Mouse (Mus musculus): ENCODE results near the gene Ube2dnl1. TPM values are rescaled to one million over a fixed set of nuclear protein-coding genes. Genes with fewer than 3 reads are reported as not detected.

Ube2dnl1 gene
- polyA plus RNA-seq (2015; fragmentation: Nextera tagmentation; extraction: Ambion mirVana), result not detected in 2 replicates

DNA sequence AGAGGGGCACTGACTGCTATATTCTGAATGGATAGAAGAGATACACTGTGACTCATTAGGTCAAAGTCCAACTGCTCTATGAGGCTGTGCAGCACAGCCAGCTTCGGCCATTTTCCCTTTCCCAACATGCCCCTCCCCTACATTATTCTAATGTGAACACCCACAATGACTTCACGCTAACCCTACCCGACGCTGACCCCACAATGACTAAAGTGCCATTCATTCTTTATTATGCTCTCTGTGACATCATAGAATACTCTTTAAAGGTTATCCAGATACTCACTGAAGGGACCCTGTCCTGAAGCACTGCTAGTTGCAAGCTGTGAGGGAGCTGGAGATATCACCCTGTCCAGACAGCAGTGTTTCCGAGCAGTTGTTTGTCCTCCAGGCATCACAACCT is at the start of gene Ube2dnl1:
Ube2dnl1 (plus strand) TSS at position 301 of the 400 bp plus-strand sequence.
- H3K36me3 ChIP-seq (ENCODE audit: insufficient read depth, low read length), result no peaks in the 10 kb centered on the region
- no peak within 1 kb of the TSS for H3K4me3 ChIP-seq (replicated peaks; ENCODE audit: low read depth, low read length)
- no peaks in the 10 kb centered on the region for H3K9me3 ChIP-seq (replicated peaks; ENCODE audit: low read length)
- DNase-seq (ENCODE audit: low spot score), result no peak
- no peak within 1 kb of the TSS for H3K4me2 ChIP-seq (ENCODE audit: low read length)
- no peak within 1 kb of the TSS for H3K27ac ChIP-seq
- no peaks in the 10 kb centered on the region for H3K27me3 ChIP-seq (ENCODE audit: insufficient read depth, low read length)
- H3K4me1 ChIP-seq (replicated peaks; ENCODE audit: insufficient read depth, low read length), result no peaks in the 10 kb centered on the region
- H3K9ac ChIP-seq (ENCODE audit: low read depth, low read length), result no peak within 1 kb of the TSS
- WGBS, result 86% methylated on average over 5 of the region's 5 CpGs
- TF ChIP-seq CTCF (IDR thresholded peaks at IDR 0.05; ENCODE audit: low read depth), result no peak
- ATAC-seq (replicated peaks; ENCODE audit: low FRiP score, low read depth), result no peak

DNA sequence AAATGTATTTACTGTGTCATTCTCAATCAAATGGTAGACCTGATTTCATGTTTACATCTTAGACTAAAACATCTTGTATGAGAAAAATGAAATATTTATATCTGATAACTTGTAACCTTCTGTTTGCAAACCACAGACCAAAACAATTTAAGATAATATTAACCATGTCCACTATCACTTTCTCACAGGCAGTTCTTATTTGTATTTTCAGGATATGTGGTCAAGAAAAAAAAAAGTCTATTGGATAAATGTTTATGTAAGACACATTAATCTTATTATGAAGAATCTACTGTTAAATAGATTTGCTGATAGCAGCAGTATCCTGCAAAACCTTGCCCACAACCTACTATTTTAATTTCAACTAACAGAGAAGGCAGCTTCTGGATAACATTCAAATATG is 9.3 kb upstream of the Ube2dnl1 start:
- ATAC-seq (replicated peaks; ENCODE audit: low FRiP score, low read depth) (no peak), DNase-seq (ENCODE audit: low spot score) (no peak)
- H3K4me2 ChIP-seq (ENCODE audit: low read length), result no peak overlapping the region
- H3K27me3 ChIP-seq (ENCODE audit: insufficient read depth, low read length), result no peaks in the 10 kb centered on the region
- TF ChIP-seq CTCF (IDR thresholded peaks at IDR 0.05; ENCODE audit: low read depth), result no peak
- H3K36me3 ChIP-seq (ENCODE audit: insufficient read depth, low read length), result no peaks in the 10 kb centered on the region
- H3K9ac ChIP-seq (ENCODE audit: low read depth, low read length), result no peak overlapping the region
- no peaks in the 10 kb centered on the region for H3K9me3 ChIP-seq (replicated peaks; ENCODE audit: low read length)
- no peaks in the 10 kb centered on the region for H3K4me1 ChIP-seq (replicated peaks; ENCODE audit: insufficient read depth, low read length)
- H3K27ac ChIP-seq, result no peak overlapping the region
- H3K4me3 ChIP-seq (replicated peaks; ENCODE audit: low read depth, low read length), result no peak overlapping the region

DNA sequence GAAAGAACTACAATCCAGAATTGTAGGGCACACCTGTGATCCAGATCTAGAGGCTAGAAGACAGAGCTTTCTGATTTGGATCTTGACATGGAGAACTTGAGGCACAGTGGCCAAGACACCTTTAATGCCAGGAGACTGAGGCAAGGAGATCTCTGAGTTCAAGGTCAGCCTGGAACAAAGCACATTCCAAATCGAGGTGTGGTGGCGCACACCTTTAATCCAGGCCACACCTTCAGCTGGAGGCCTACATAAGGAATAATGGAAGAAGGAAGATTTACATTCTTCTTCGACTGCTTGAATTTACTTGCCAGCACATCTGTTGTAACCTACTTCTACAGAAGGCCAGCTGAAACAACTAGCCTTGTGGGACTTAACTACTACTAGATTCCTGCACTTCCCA is 7.3 kb upstream of the Ube2dnl1 start:
- Histone ChIP-seq H3K36me3 (ENCODE audit: insufficient read depth, low read length) (no peaks in the 10 kb centered on the region), H3K27ac (no peak overlapping the region), H3K4me3 (replicated peaks; ENCODE audit: low read depth, low read length) (no peak overlapping the region), H3K27me3 (ENCODE audit: insufficient read depth, low read length) (no peaks in the 10 kb centered on the region), H3K4me2 (ENCODE audit: low read length) (no peak overlapping the region), H3K9me3 (replicated peaks; ENCODE audit: low read length) (no peaks in the 10 kb centered on the region), H3K4me1 (replicated peaks; ENCODE audit: insufficient read depth, low read length) (no peaks in the 10 kb centered on the region), H3K9ac (ENCODE audit: low read depth, low read length) (no peak overlapping the region)
- 87% methylated on average over 3 of the region's 3 CpGs for WGBS
- DNase-seq (ENCODE audit: low spot score) (no peak), ATAC-seq (replicated peaks; ENCODE audit: low FRiP score, low read depth) (no peak)
- TF ChIP-seq CTCF (IDR thresholded peaks at IDR 0.05; ENCODE audit: low read depth), result no peak

DNA sequence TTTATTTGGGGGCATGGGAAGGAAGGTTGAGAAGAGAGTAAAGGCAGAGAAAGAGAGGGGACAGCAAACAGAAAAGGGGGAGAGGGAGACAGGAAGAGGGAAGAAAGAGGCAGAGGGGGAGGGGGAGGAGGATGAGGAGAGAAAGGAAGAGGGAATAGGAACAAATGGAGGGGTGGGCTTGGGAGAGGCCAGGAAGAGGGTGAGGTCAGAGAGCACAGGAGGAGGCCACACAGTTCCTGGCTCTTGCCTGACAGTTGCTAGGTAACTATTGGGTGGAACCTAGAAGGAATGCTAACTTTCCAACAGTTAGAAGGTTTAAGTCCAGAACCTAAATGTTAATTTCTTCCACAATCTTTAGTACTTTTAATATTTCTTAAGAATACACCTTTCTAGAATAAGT is 1.4 kb upstream of the Ube2dnl1 start:
- Histone ChIP-seq H3K4me2 (ENCODE audit: low read length) (no peak overlapping the region), H3K4me1 (replicated peaks; ENCODE audit: insufficient read depth, low read length) (no peaks in the 10 kb centered on the region), H3K27ac (no peak overlapping the region), H3K9me3 (replicated peaks; ENCODE audit: low read length) (no peaks in the 10 kb centered on the region), H3K9ac (ENCODE audit: low read depth, low read length) (no peak overlapping the region), H3K4me3 (replicated peaks; ENCODE audit: low read depth, low read length) (no peak overlapping the region), H3K36me3 (ENCODE audit: insufficient read depth, low read length) (no peaks in the 10 kb centered on the region), H3K27me3 (ENCODE audit: insufficient read depth, low read length) (no peaks in the 10 kb centered on the region)
- ATAC-seq (replicated peaks; ENCODE audit: low FRiP score, low read depth) (no peak), DNase-seq (ENCODE audit: low spot score) (no peak)
- TF ChIP-seq CTCF (IDR thresholded peaks at IDR 0.05; ENCODE audit: low read depth), result no peak

DNA sequence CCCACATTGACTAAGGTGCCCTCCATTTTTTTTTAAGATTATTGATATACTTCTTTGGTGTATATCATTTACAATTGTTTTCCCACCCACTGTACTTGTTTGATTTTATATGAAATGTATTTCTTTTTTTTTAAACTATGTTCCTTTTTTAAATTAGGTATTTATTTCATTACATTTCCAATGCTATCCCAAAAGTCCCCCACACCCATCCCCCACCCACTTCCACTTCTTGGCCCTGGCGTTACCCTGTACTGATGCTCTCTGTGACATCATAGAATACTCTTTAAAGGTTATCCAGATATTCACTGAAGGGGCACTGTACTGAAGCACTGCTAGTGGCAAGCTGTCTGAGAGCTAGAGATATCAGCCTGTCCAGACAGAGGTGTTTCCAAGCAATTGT is 2.5 kb downstream of the Ube2dnl1 start, which contains the start of gene Ube2dnl2:
Ube2dnl2 (plus strand) TSS at position 301 of the 400 bp plus-strand sequence.
- H3K9me3 ChIP-seq (replicated peaks; ENCODE audit: low read length), result no peaks in the 10 kb centered on the region
- no peak within 1 kb of the TSS for H3K9ac ChIP-seq (ENCODE audit: low read depth, low read length)
- no peak for TF ChIP-seq CTCF (IDR thresholded peaks at IDR 0.05; ENCODE audit: low read depth)
- no peak for ATAC-seq (replicated peaks; ENCODE audit: low FRiP score, low read depth)
- no peak within 1 kb of the TSS for H3K4me2 ChIP-seq (ENCODE audit: low read length)
- no peak within 1 kb of the TSS for H3K27ac ChIP-seq
- DNase-seq (ENCODE audit: low spot score), result no peak
- no peaks in the 10 kb centered on the region for H3K36me3 ChIP-seq (ENCODE audit: insufficient read depth, low read length)
- no peaks in the 10 kb centered on the region for H3K4me1 ChIP-seq (replicated peaks; ENCODE audit: insufficient read depth, low read length)
- no peak within 1 kb of the TSS for H3K4me3 ChIP-seq (replicated peaks; ENCODE audit: low read depth, low read length)
- 86% methylated on average over 1 of the region's 1 CpGs for WGBS
- no peaks in the 10 kb centered on the region for H3K27me3 ChIP-seq (ENCODE audit: insufficient read depth, low read length)

DNA sequence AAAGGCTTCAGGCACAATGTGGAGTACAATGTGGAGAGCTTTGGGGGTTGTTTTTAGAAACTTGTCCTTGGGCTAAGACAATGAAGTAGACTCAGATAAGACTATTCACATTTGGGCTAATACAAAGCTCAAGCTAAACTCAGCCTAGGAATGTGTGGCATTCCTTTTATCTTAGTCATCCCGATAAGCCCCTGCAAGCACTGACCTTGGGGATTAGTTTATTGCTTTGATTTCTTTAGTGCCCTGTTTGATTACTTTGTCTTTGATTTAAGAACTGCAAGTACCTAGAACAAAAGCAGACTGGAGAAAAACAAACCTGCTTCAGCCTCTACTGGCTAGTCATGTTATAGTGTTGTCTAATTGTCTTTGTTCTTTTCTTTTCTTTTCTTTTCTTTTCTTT is 50.3 kb downstream of the Ube2dnl1 start:
- H3K27ac ChIP-seq, result no peak overlapping the region
- no peaks in the 10 kb centered on the region for H3K27me3 ChIP-seq (ENCODE audit: insufficient read depth, low read length)
- H3K4me1 ChIP-seq (replicated peaks; ENCODE audit: insufficient read depth, low read length), result no peaks in the 10 kb centered on the region
- DNase-seq (ENCODE audit: low spot score) (no peak), ATAC-seq (replicated peaks; ENCODE audit: low FRiP score, low read depth) (no peak)
- no peak overlapping the region for H3K4me2 ChIP-seq (ENCODE audit: low read length)
- H3K9ac ChIP-seq (ENCODE audit: low read depth, low read length), result no peak overlapping the region
- no peak overlapping the region for H3K4me3 ChIP-seq (replicated peaks; ENCODE audit: low read depth, low read length)
- 31% methylated on average over 1 of the region's 1 CpGs for WGBS
- no peak for TF ChIP-seq CTCF (IDR thresholded peaks at IDR 0.05; ENCODE audit: low read depth)
- H3K9me3 ChIP-seq (replicated peaks; ENCODE audit: low read length), result no peaks in the 10 kb centered on the region
- H3K36me3 ChIP-seq (ENCODE audit: insufficient read depth, low read length), result no peaks in the 10 kb centered on the region

Other genes with a start within 250 kb of the Ube2dnl1 start
- gene Ube2dnl2, start 2.6 kb downstream of the Ube2dnl1 start, polyA plus RNA-seq (2015; fragmentation: Nextera tagmentation; extraction: Ambion mirVana), result not detected in 2 replicates